Mouse (Mus musculus) CD8-positive naive resting alpha-beta T cell, adult 2 months (primary cell): ENCODE results near the gene Kcnmb4.
A peak's percentile ranks its signal among the peaks of the same experiment; 100 is the strongest.

Experiments
- DNase-seq, 2 experiments: peaks; one replicate each; pipeline ENCODE4 v3.0.0; 2022; ENCODE audit warnings: low read depth in 2 of 2, low spot score in 2 of 2

The Kcnmb4 gene

DNA sequence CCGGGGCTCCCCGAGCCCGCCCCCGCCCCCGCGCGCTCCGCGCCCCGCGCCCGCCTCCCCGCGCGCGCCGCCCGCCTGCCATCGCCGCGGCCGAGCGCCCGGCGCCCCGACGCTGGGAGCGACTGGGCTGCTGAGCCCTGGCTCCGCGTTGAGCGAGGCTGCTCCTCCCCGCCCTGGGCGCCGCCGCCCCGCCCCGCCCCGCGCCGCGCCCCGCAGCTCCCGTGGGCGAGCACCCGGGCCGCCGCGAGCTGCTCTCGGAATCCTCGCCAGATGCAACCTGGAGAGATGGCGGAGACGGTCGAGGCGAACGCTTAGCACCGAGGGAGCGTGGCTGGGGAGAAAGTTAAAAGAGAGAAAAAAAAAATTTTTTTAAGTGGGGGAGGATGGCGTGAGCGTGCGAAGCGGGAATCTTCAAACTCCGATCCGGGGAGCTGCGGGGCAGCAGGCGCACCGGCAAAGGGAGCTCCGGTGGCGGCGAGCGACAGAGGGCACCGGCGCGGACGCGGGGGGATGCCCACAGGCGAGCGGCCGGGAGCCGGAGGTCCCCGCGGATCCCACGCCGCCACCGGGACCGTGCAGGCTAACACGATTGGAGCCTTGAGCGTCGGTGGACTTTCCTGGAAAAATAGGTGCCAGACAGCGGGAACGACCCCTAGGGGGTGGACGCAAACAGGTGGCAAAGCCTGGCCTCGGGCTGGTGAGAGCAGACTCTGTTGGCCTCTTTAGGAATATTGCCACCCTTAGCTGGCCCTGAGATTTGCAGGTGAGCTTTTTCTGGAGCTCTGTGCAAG, at the start of gene Kcnmb4:
Kcnmb4 (minus strand) TSS at position 120 of the 791 bp plus-strand sequence.
- DNase-seq = peak; percentile 24 to 27

DNA sequence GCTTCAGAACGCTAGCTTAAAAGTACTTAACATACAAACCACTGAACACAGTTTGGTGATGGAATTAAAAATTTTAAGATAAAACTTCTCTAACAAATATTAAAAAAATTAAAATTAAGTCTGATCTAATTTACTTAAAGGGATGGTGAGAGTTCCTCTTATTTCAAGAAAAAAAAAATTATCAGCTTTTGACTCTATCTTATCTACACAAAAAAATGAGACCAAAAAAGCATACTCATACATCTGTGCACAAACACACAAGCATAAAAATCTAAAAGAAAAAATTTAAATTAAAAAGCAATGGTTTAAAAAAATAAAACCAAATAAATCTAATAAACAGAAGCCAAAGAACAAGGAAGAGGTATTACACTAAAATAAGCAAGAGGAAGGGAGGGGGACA, 45.9 kb upstream of the Kcnmb4 start:
- DNase-seq = no peak

DNA sequence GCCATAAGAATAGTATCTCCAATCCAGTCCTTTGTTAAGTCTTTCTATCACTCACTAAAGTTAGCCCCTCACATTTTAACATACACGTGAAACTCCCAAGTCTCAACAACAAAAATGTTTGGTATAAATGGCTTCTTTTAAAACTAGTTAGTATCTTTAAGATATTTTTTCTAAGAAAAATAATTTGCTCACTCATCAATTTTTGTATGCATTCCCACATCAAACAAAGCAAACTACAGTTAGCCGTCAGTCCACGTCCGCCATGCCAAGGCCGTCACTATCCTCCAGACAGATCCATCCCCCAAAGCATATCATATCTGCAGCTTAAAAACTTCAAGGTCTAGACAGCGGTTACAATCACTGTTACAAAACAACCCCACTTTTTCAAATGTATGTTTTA, 41.9 kb upstream of the Kcnmb4 start:
- DNase-seq = no peak

DNA sequence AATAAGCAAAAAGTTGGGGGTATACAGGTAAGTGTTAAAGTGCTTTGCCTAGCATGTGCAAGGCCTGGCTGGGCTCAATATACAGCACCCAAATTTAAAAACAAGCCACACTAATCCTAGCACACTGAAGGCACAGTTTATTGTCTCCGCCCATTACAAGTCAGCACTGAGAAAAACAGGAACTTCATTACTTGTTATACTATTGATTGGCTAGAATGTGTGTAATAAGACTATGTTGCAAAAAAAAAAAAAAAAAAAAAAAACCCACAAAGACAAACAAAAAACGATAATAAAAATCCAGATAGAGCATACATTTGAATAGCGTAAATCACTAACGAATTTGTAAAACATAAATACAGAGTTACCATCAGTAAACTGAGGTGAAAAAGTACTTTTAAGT, 41.5 kb upstream of the Kcnmb4 start:
- DNase-seq = no peak

DNA sequence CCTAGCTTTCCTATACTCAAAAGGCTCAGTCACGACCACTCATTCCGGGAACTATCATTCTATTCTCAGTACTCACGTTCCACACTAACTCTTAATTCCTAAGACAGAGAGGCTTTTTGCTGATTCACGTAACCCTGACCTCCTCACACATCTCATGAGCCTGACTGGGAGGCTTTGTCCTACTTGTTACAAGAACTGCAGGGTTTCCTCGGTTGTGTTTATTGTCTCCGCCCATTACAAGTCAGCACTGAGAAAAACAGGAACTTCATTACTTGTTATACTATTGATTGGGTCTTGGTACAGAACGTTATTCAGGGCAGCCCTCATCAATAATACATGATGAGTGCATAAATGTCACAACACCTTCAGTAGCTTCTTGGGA, 39.6 kb upstream of the Kcnmb4 start:
- DNase-seq = no peak

DNA sequence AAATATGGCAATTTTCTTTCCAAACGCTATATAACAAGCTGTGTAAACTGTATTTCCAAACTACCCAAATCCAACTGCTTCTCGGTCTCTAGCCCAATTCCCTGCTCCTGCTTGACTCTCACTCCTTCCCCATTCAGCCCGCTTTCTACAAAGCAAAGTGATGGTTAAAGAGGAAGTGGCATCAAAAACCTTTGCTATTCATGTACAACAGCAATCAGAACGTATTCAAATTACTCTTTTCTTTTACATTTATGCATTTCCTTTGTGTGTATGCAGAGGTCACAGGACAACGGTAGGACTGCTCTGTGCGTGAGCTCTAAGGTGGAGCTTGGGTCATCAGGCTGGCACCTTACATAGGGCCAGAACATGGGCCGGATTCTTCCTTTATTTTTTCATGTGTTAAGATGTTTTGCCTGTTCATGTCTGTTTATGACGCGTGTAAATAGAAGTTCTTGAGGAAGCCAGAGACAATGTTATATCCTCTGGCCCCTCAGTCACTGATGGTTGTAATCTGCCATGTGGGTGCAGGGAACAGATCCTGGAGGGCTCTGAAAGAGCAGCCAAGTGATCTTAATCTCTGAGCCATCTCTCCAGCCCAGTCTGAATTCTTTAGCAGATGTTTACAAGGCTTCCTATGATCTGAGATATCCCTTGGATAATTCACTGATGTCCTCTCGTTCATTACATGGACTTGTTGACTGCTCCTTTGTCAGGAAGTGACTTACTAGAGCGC, 39.0 kb upstream of the Kcnmb4 start:
- no peak for DNase-seq

DNA sequence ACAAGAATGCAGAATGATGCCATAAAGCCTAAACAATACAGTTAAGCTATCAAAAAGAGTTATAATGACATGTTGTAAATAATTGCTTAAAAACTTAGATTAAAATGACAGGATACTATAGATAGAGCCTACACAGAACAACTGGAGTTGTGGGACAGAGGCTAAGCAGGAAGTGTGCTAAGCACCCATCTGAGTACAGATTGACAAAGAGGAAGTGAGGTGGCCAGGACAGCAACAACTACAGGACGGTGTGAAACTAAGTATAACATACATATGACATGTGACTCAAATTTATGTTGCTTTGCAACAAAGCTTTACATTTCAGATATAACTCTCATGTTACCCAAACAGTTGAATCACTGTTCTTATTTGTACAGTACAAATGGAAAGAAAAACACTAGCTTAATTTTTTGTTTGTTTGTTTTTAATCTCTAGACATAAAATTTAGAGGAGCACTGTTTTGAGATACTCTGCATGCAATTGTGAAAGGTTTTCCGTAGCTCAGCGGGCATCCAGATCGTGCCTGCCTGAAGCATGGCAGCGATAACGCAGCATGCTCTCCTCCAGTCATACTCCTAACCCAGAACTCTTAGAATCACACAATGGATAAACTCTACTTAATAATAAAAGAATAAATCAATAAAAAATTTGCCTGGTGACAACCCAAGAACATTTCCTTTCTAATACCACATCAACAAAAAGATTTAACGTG, 31.8 kb upstream of the Kcnmb4 start:
- no peak for DNase-seq

DNA sequence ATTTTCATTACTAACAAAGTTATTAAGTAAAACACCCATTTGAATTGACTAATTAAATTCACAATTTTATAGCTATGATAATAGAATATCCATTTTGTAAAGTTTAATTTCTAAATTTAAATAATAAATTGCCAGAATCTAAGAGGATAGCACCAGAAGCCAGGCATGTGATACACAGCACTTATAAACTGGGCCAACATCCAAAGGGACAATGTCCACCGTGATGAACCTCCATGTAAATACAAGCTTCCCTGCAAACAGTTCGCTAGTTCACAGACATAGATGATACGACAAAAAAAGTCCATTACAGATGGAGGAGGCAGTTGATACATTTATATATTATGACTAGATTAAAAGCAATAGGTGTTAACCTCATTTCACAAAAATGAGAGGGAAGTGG, 19.1 kb upstream of the Kcnmb4 start:
- DNase-seq = no peak

DNA sequence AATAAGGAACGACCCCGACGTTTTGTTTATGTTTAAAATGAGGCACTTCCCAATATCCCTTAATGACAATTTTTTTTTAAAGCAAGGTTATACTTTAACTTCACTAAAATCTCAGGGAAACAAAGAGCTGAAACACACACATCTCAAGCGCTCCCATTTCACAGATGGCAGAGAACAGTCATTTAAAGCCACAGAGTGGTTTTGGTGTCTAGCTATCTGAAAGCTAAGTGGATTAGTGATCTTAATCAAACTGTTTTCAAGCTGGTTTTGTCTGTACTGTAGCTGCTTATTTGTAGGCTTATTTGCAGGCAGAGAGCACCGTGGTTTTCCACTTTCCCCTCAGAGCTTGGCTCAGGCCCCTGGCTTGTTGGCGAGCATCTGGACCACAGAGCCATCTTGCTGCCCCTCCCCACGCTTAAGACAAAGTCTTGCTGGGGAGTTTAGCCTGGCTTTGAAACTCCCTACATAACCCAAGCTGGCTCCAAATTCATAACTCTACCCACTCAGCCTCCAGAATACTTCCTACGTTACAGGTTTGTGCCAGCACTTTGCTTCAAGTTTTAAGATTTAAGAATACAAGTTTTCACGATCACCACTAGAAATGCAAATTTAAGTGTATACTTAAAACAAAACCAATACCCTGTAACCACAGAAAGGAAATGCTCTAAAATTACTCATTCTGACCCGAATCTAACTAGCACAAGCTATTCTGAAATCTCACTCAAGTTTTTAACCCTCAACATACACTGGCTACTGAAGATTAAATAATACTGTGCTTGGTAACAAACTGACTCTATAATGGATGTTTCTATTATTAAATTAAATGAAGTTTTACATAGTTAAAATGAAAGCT, 13.4 kb upstream of the Kcnmb4 start:
- DNase-seq = no peak

DNA sequence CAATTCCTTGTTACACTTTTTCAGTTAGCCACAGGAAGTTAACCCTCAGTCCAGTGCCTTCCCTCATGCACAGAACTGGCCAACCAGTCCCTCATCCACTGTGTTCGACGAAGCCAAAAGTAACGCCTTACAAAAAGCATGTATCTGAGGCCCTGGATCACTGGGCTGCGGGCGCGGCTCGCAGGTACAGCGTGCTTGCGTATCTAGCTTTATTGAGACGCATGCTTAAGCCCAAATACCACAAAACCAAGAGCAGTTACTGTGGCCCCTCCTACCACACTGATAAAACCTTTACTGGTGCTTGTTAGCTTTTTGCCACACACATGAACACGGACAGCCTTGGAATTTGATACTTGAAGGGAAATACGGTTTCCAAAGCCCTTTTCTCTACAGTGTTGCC, 8.2 kb upstream of the Kcnmb4 start:
- no peak for DNase-seq

DNA sequence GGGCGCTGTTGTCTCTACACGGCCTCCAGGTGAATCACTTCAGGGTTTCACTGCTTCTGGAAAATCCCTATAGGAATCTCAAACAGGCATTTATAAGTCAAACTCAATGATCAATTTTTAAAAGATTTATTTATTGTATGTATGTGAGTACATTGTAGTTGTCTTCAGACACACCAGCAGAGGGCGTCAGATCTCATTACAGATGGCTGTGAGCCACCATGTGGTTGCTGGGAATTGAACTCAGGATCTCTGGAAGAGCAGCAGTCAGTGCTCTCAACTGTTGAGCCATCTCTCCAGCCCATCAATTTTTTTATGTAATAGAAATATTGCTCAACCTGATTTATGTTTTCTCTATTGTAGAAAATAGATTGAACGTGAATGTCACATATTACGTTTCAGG, 7.3 kb upstream of the Kcnmb4 start:
- DNase-seq = no peak

DNA sequence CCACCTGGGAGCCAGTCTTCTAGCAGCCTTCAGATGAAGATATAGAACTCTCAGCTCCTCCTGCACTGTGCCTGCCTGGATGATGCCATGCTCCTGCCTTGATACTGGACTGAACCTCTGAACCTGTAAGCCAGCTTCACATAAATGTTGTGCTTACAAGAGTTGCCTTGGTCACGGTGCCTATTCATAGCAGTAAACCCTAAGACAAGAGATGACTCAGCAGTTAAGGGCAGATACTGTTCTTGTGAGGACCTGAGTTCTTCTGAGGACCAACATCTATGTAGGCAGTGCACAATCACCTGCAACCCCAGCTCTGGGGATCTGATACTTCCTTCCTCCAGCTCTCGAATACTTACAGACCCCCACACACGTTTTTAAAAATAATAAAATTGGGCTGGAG, 2.9 kb upstream of the Kcnmb4 start:
- DNase-seq = no peak

DNA sequence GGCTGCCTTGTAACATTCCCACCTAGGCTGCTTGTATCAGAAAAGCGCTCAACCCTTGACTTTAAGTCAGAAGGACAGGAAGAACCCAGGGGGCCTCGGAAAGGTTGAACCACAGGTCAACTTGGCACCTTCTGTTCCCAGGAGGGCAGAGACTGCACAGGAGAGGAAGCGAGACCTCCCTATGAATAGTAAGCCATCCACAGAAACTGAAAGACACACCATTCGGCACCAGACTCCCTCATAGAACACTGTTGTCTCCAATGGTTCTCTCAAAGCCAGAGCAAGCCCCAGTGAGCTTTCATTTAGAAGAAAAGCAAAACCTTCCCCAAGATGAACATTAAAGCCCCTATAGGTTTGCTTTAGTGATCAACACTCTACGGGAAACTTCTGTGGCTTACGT, 2.0 kb upstream of the Kcnmb4 start:
- no peak for DNase-seq

DNA sequence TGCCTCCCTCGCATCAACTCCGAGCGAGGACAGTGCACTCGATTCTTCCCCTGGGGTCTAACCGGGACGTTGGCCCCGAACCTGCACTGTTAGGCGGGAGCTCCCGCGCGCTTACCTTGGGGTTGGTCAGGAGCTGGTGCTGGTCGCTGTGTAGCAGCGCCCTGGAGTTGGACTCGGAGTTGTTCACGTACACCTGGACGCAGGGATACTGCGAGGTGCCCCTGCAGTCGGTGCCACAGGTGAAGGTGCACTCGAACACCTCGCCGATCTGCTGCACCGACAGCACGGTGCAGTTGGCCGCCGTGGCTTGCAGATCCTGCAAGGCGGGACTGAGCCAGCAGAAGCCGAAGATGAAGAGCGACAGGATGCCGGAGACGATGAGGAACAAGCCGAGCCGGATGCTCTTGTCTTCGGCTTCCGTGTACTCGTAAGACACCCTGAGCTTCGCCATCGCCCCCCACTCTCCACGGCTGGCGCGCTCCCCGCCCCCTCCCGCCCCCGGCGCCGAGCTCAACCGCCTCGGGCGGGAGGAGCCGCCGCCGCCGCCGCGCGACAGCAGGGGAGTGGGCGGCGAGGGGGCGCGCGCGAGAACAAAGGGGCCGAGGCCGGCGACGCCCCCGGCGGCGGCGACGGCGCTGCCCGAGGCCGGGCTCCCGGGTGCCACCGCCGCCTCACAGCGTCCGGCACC, 463 bp downstream of the Kcnmb4 start:
- peak; percentile 41 to 54 for DNase-seq

DNA sequence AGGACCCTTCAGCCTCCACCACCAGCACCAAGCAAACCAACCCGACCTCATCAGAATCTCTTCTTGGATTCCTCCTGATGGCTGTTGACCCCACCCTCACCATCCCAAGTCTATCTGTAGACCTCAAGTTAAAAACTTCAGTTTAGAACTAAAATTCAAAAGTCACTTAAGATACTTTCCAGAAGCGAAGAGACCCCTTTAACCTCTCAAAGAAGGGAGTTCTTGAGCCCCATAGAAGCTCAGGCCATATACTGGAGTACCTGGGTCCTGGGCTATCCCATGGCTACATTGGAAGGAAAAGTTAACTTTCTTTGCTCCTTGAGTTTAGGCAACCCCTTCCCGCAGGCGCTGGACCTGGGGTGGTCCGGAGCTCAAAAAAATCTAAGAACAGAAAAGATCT, 1.1 kb downstream of the Kcnmb4 start:
- no peak for DNase-seq

DNA sequence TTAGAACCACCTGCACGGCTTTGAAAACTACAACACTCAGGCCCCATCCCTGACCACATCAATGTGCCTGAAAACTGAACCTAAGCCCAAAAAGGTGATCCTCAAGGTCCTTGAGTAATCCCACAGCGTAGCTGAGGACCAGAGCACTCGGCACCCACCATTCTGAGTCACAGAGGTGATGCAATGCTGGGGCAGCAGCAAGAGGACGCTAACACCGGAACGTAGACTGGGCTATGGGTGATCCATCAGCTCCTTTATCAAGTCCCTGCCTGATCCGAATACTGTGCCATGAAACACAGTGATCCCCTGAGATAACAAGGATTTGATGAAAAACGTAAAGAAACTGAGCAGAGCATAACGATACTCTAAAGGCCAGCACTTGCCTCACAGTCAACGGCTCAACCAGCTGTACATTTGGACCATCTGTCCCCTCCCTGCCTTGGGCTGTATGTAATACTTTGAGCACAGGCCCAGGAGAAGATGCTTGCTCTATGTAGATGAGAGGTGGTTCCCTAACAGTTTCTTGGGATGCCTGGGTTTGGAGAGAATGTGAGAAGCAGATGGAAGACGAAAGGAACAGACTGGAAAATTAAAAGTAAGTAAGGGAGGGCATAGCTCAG, 3.3 kb downstream of the Kcnmb4 start:
- DNase-seq = no peak

DNA sequence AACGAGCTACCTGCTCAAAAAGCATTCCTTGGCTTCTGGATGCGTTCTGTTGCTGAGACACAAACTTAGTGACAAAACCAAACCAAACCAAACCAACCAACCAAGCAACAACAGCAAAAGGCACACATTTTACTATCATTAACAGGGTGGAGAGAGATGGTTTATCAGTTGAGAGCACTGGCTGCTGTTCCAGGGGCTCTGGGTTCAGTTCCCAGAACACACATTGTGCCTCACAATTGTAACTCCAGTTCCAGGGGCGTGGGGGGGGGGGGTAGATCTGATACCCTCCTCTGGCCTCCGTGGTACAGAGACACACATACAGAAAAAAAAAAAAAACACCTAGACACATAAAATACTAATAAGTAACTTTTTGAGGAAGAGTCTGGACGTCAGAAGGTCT, 5.6 kb downstream of the Kcnmb4 start:
- no peak for DNase-seq

DNA sequence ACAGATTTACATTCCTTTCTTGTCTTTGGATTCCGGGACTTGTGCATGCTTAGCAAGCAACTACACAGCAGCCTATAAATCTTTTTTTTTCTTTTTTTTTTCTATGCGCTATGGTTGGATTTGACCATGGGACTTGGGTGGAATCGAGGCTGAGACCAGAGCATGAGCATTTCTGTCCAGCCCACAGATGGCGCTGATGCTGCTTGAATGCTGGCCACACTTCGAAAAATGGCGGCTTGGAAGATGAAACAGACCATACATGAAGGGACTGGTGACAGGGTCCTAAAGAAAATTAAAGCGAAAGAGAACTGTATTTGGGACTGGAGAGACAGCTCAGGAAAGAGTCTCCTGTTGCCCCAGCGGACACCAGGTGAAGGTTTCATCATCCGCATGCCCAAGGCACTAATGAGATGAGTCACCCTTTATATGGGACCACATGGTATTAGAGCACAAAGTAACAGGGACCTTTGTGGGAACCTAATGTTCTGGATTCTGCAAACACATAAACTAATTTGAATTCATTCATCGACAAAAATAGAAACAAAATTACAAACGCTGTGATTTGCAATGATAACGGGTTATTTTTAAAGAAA, 9.8 kb downstream of the Kcnmb4 start:
- DNase-seq = no peak

DNA sequence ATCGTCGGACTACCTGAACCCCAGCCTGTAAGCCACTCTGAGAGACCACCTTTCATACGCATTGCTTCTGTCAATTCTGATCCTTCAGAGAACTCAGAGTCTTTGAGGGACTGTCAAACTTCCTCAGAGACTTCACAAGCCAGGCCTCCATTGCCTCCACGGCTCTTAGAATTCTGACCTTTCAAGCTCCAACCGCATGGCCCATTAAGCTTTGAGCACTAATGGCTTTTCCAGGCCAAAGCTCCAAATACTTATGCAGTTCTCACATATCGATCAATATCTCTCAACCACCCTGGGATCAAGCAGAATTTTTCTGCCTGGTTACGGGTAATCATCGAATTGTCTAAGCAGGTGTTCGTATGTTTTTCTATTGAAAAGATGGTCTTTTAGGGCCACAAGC, 12.2 kb downstream of the Kcnmb4 start:
- DNase-seq = no peak

DNA sequence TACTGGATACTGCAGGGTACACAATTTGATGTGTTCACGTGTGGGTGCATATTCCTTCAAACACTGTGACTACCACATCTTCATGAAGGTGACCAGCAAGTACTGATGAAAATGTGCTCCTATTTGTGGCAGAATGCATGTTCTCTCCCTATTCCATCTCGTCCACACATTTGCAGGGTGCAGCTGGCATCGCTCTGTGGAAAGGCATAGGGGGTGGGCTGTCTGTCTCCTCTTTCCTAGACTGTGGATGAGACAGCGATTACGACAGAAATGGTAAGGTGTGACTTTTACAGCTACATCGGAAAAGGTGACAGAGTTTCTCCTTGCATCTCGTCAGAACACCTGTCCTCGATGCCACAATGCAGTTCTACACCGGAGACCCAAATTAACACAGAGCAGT, 14.9 kb downstream of the Kcnmb4 start:
- no peak for DNase-seq
